Mouse (Mus musculus) lung, embryonic 15.5 days (tissue): ENCODE data around the gene Cwc15. TPM values are rescaled to one million over a fixed set of nuclear protein-coding genes. Genes with fewer than 3 reads are reported as not detected.
A peak's percentile ranks its signal among the peaks of the same experiment; 100 is the strongest.

Experiments used
- ATAC-seq: fragments of 200-750 bp; cut with Nextera tagmentation; 2 replicates; pipeline ENCODE4 v1.8.0; 2017; ENCODE audit warnings: moderate number of reproducible peaks, borderline replicate concordance; ENCODE audit not compliant: low FRiP score, low TSS enrichment; ENCODE audit errors: extremely low read depth
- H3K27ac ChIP-seq: fragments of 300-500 bp; sonication (generic); 2 replicates; pipeline ENCODE4 v1.5.1; 2015; ENCODE audit warnings: moderate library complexity, mild to moderate bottlenecking, inconsistent platforms
- H3K27me3 ChIP-seq: fragments of 300-500 bp; sonication (generic); 2 replicates; pipeline ENCODE4 v1.6.1; 2015; ENCODE audit warnings: inconsistent platforms
- H3K36me3 ChIP-seq: fragments of 300-500 bp; sonication (generic); 2 replicates; pipeline ENCODE4 v1.6.1; 2015; ENCODE audit warnings: inconsistent platforms
- H3K4me1 ChIP-seq: fragments of 300-500 bp; sonication (generic); 2 replicates; pipeline ENCODE4 v1.6.1; 2015; ENCODE audit warnings: inconsistent platforms
- H3K4me2 ChIP-seq: fragments of 300-500 bp; sonication (generic); 2 replicates; pipeline ENCODE4 v1.6.1; 2015; ENCODE audit warnings: inconsistent platforms, mild to moderate bottlenecking, moderate library complexity
- H3K4me3 ChIP-seq: fragments of 300-500 bp; sonication (generic); 2 replicates; pipeline ENCODE4 v1.5.1; 2015; ENCODE audit warnings: mild to moderate bottlenecking, inconsistent platforms
- H3K9ac ChIP-seq: fragments of 300-500 bp; sonication (generic); 2 replicates; pipeline ENCODE4 v1.6.1; 2015; ENCODE audit warnings: inconsistent platforms
- H3K9me3 ChIP-seq: fragments of 300-500 bp; sonication (generic); 2 replicates; pipeline ENCODE4 v1.6.1; 2016; ENCODE audit warnings: inconsistent platforms
- WGBS: fragments of 180-500 bp; shearing (Covaris S2); methylation state at CpG from one replicate; pipeline ENCODE4 v1.1.7; 2015; 5-methylcytosine and 5-hydroxymethylcytosine counted together
- polyA plus RNA-seq: library from polyadenylated mRNA; unstranded; fragments of >200 nt; fragmentation: Nextera tagmentation; extraction: Ambion mirVana; gene quantifications from 2 replicates; pipeline ENCODE4 v1.2.1, GENCODE M21; 2015

Gene Cwc15
- polyA plus RNA-seq, 1 experiment from 2014 or later: 150 TPM

GRCm38 (mm10) chr9:14521695-14522094, 21.3 kb downstream of the Cwc15 start:
- H3K27ac ChIP-seq: no peak overlapping the region
- no peaks in the 10 kb centered on the region for H3K36me3 ChIP-seq
- H3K4me2 ChIP-seq: no peak overlapping the region
- H3K27me3 ChIP-seq: no peaks in the 10 kb centered on the region
- no peaks in the 10 kb centered on the region for H3K9me3 ChIP-seq
- WGBS: 31% methylated on average over 2 of the region's 2 CpGs
- ATAC-seq: no peak
- no peaks in the 10 kb centered on the region for H3K4me1 ChIP-seq
- H3K9ac ChIP-seq: no peak overlapping the region
- H3K4me3 ChIP-seq: no peak overlapping the region

- Histone ChIP-seq H3K27me3 (no peaks in the 10 kb centered on the region), H3K9ac (no peak overlapping the region), H3K4me3 (no peak overlapping the region), H3K9me3 (no peaks in the 10 kb centered on the region), H3K36me3 (no peaks in the 10 kb centered on the region), H3K27ac (no peak overlapping the region), H3K4me2 (no peak overlapping the region), H3K4me1 (no peaks in the 10 kb centered on the region)
- WGBS: 2% methylated on average over 4 of the region's 4 CpGs
- ATAC-seq: peak; percentile 55; the same call in 1 of the 2 replicates
These were observed 23.1 kb downstream of the Cwc15 start for GRCm38 (mm10) chr9:14523408-14524043.

- WGBS: 36% methylated on average over 5 of the region's 5 CpGs
- H3K9me3 ChIP-seq: no peaks in the 10 kb centered on the region
- no peaks in the 10 kb centered on the region for H3K36me3 ChIP-seq
- H3K4me1 ChIP-seq: no peaks in the 10 kb centered on the region
- H3K27ac ChIP-seq: no peak overlapping the region
- no peak overlapping the region for H3K4me3 ChIP-seq
- ATAC-seq: no peak
- H3K9ac ChIP-seq: no peak overlapping the region
- no peak overlapping the region for H3K4me2 ChIP-seq
- no peaks in the 10 kb centered on the region for H3K27me3 ChIP-seq
These were observed 29.6 kb downstream of the Cwc15 start for GRCm38 (mm10) chr9:14530004-14530403.

- Histone ChIP-seq H3K9ac (no peak overlapping the region), H3K4me1 (no peaks in the 10 kb centered on the region), H3K4me2 (no peak overlapping the region), H3K9me3 (no peaks in the 10 kb centered on the region), H3K27ac (no peak overlapping the region), H3K36me3 (no peaks in the 10 kb centered on the region), H3K4me3 (no peak overlapping the region), H3K27me3 (no peaks in the 10 kb centered on the region)
- ATAC-seq: no peak
- WGBS: 51% methylated on average over 3 of the region's 3 CpGs
These were observed 31.9 kb downstream of the Cwc15 start for GRCm38 (mm10) chr9:14532283-14532682.

- Histone ChIP-seq H3K4me1 (no peaks in the 10 kb centered on the region), H3K9ac (no peak overlapping the region), H3K9me3 (no peaks in the 10 kb centered on the region), H3K36me3 (no peaks in the 10 kb centered on the region), H3K4me3 (no peak overlapping the region), H3K27me3 (no peaks in the 10 kb centered on the region), H3K4me2 (no peak overlapping the region), H3K27ac (no peak overlapping the region)
- 87% methylated on average over 2 of the region's 2 CpGs for WGBS
- no peak for ATAC-seq
These were observed 33.2 kb downstream of the Cwc15 start for GRCm38 (mm10) chr9:14533659-14534058.

GRCm38 (mm10) chr9:14534833-14535456, 34.5 kb downstream of the Cwc15 start:
- Histone ChIP-seq H3K36me3 (no peaks in the 10 kb centered on the region), H3K27ac (no peak overlapping the region), H3K9me3 (no peaks in the 10 kb centered on the region), H3K27me3 (no peaks in the 10 kb centered on the region), H3K4me3 (no peak overlapping the region), H3K4me1 (no peaks in the 10 kb centered on the region), H3K4me2 (no peak overlapping the region), H3K9ac (no peak overlapping the region)
- 69% methylated on average over 9 of the region's 9 CpGs for WGBS
- no peak for ATAC-seq

GRCm38 (mm10) chr9:14544034-14544757, 43.8 kb downstream of the Cwc15 start:
- H3K27me3 ChIP-seq: no peaks in the 10 kb centered on the region
- H3K4me2 ChIP-seq: no peak overlapping the region
- no peaks in the 10 kb centered on the region for H3K9me3 ChIP-seq
- no peak overlapping the region for H3K9ac ChIP-seq
- H3K36me3 ChIP-seq: peaks cover 63% of the 10 kb centered on the region
- H3K4me1 ChIP-seq: no peaks in the 10 kb centered on the region
- WGBS: 38% methylated on average over 9 of the region's 9 CpGs
- H3K27ac ChIP-seq: 0 out of 2 replicates have a peak overlapping the region, but pooled peaks have one; percentile 30
- H3K4me3 ChIP-seq: no peak overlapping the region
- ATAC-seq: peak; percentile 66; the same call in 1 of the 2 replicates

- peaks cover 73% of the 10 kb centered on the region for H3K36me3 ChIP-seq
- 0 out of 2 replicates have a peak, but pooled peaks have one; percentile 16 for ATAC-seq
- H3K27ac ChIP-seq: no peak overlapping the region
- no peaks in the 10 kb centered on the region for H3K9me3 ChIP-seq
- H3K4me2 ChIP-seq: no peak overlapping the region
- H3K27me3 ChIP-seq: no peaks in the 10 kb centered on the region
- no peak overlapping the region for H3K4me3 ChIP-seq
- no peaks in the 10 kb centered on the region for H3K4me1 ChIP-seq
- H3K9ac ChIP-seq: no peak overlapping the region
- 44% methylated on average over 12 of the region's 12 CpGs for WGBS
These were observed 47.4 kb downstream of the Cwc15 start for GRCm38 (mm10) chr9:14547584-14548365.

- Histone ChIP-seq H3K27me3 (no peaks in the 10 kb centered on the region), H3K4me1 (no peaks in the 10 kb centered on the region), H3K27ac (no peak overlapping the region), H3K36me3 (peaks cover 71% of the 10 kb centered on the region), H3K4me2 (no peak overlapping the region), H3K9ac (no peak overlapping the region), H3K4me3 (no peak overlapping the region), H3K9me3 (no peaks in the 10 kb centered on the region)
- WGBS: 61% methylated on average over 11 of the region's 11 CpGs
- ATAC-seq: no peak
These were observed 47.9 kb downstream of the Cwc15 start for GRCm38 (mm10) chr9:14548366-14548761.

- Histone ChIP-seq H3K4me3 (no peak overlapping the region), H3K9me3 (no peaks in the 10 kb centered on the region), H3K27me3 (no peaks in the 10 kb centered on the region), H3K36me3 (peaks cover 77% of the 10 kb centered on the region), H3K27ac (no peak overlapping the region), H3K4me1 (no peaks in the 10 kb centered on the region), H3K9ac (no peak overlapping the region), H3K4me2 (no peak overlapping the region)
- no peak for ATAC-seq
- WGBS: 89% methylated on average over 10 of the region's 10 CpGs
These were observed 57.9 kb downstream of the Cwc15 start for GRCm38 (mm10) chr9:14558332-14558731.

GRCm38 (mm10) chr9:14559430-14559829, 59.0 kb downstream of the Cwc15 start:
- no peak overlapping the region for H3K4me3 ChIP-seq
- no peak overlapping the region for H3K4me2 ChIP-seq
- no peaks in the 10 kb centered on the region for H3K27me3 ChIP-seq
- WGBS: 72% methylated on average over 10 of the region's 10 CpGs
- no peak for ATAC-seq
- no peak overlapping the region for H3K27ac ChIP-seq
- H3K9ac ChIP-seq: no peak overlapping the region
- H3K4me1 ChIP-seq: no peaks in the 10 kb centered on the region
- H3K36me3 ChIP-seq: peaks cover 75% of the 10 kb centered on the region
- no peaks in the 10 kb centered on the region for H3K9me3 ChIP-seq
